Mouse (Mus musculus): ENCODE data around the gene Fzd1.

GRCm38 (mm10) chr5:4742722-4743121 is 15.1 kb downstream of the Fzd1 start:
- TF ChIP-seq EP300 (IDR thresholded peaks at IDR 0.05) (no peak), CTCF (IDR thresholded peaks at IDR 0.05) (no peak)

Data from lung, postnatal 0 days (tissue).